In the genomic region with DNA sequence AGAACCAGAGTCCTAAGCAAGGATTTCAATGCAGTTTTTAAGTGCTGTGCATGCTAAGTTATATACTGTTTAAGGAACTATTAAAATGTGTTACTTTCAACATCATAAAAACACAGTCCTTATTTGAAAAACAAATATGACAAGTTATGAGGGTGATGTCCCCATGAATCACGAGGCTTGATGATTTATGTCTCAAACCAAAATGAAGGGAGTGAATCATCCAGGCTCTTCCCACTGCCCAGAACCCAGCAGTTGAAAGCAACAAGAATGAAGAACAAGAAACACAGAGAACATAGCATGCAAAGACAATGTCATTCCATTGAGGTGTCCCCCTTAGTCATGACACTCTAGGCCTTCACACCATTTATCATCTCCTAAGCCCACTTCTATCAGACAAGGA, we compare ENCODE assay signal across 19 mouse cellular contexts.
DNase-seq lines count a peak whose midpoint lies in the region; TF ChIP-seq lines count a peak whose summit lies in the region.
"Had no signal": no experiment of that assay in that cellular context is flagged by ENCODE, and none has a peak within 500 bp of the region (broad histone marks: within the 10 kb centered on the region; RNA-seq: fewer than 3 reads in every experiment).

No protein-coding gene starts in this region.

- H3K4me3 ChIP-seq in gastrocnemius, adult 2 months = no peak overlapping the region
- H3K4me3 ChIP-seq: embryonic facial prominence, embryonic 13.5 days; embryonic facial prominence, embryonic 15.5 days; erythroblast, embryonic 14.5 days; forebrain, embryonic 10.5 days; forebrain, embryonic 12.5 days had no signal

- peak; percentile 19 for DNase-seq in 3134 (ENCODE audit: extremely low read depth, insufficient read length, low spot score)
- DNase-seq in 3T3-L1 (ENCODE audit: low read depth, low spot score) = peak; percentile 82
- peak; percentile 20 for DNase-seq in adipocyte (ENCODE audit: low spot score)
- no peak for DNase-seq in layer of hippocampus, adult 18-20 months (ENCODE audit: low spot score in 2 of 2)
- DNase-seq in gastrocnemius, adult 2 months = no peak
- DNase-seq: adrenal gland, postnatal 10 days; adrenal gland, postnatal 25 days; cerebellum, adult 11 months; cerebellum, adult 18-20 months; cerebellum, adult 8-10 months; cerebellum, adult 9-11 months; cerebellum, postnatal 14 days; cerebellum, postnatal 36 days; embryo, embryonic 11 days had no signal

- H3K27ac ChIP-seq in gastrocnemius, adult 2 months = no peak overlapping the region
- H3K27ac ChIP-seq: embryonic facial prominence, embryonic 13.5 days; embryonic facial prominence, embryonic 15.5 days; forebrain, embryonic 10.5 days; forebrain, embryonic 12.5 days had no signal

- intact Hi-C loops in gastrocnemius, adult 2 months (cut with DNase I) = no loop called here

- TF ChIP-seq CTCF in gastrocnemius, adult 2 months (IDR thresholded peaks at IDR 0.05) = no peak

Comparison
In these comparisons a context has a peak if more than half of its experiments do, and no peak if none do; other contexts are left out.
1. DNase-seq: peak in 3134 (single experiment), 3T3-L1 (single experiment) and adipocyte (single experiment); none in layer of hippocampus, adult 18-20 months (0 of 2) and gastrocnemius, adult 2 months (single experiment).